Mouse (Mus musculus): ENCODE data around the gene Dyrk4. TPM values are rescaled to one million over a fixed set of nuclear protein-coding genes. Genes with fewer than 3 reads are reported as not detected.

The Dyrk4 gene
- total and polyA plus RNA-seq, 2 experiments from 2014 or later: 0.08 TPM; not detected in 1

- no peak for TF ChIP-seq CTCF (IDR thresholded peaks at IDR 0.05; ENCODE audit: low read depth)
- H3K9me3 ChIP-seq (ENCODE audit: low read length): no peaks in the 10 kb centered on the region
- H3K27me3 ChIP-seq (ENCODE audit: insufficient read depth, low read length): no peaks in the 10 kb centered on the region
- no peak for ATAC-seq
- H3K27ac ChIP-seq: no peak overlapping the region
- no peaks in the 10 kb centered on the region for H3K36me3 ChIP-seq (ENCODE audit: insufficient read depth, low read length)
- H3K4me1 ChIP-seq (ENCODE audit: insufficient read depth, low read length): no peaks in the 10 kb centered on the region
- no peak for DNase-seq (ENCODE audit: low spot score)
- H3K4me3 ChIP-seq (ENCODE audit: low read length): no peak overlapping the region
- 83% methylated on average over 5 of the region's 5 CpGs for WGBS
- H3K4me2 ChIP-seq (ENCODE audit: low read depth, low read length): no peak overlapping the region
- no peak overlapping the region for H3K9ac ChIP-seq (replicated peaks; ENCODE audit: low read length)
These were observed 6.7 kb downstream of the Dyrk4 start for GRCm38 (mm10) chr6:126914928-126915327.

GRCm38 (mm10) chr6:126910727-126911126 is 10.9 kb downstream of the Dyrk4 start:
- no peaks in the 10 kb centered on the region for H3K27me3 ChIP-seq (ENCODE audit: insufficient read depth, low read length)
- no peak for DNase-seq (ENCODE audit: low spot score)
- 89% methylated on average over 4 of the region's 4 CpGs for WGBS
- no peak overlapping the region for H3K9ac ChIP-seq (replicated peaks; ENCODE audit: low read length)
- H3K36me3 ChIP-seq (ENCODE audit: insufficient read depth, low read length): no peaks in the 10 kb centered on the region
- no peak overlapping the region for H3K27ac ChIP-seq
- no peak overlapping the region for H3K4me3 ChIP-seq (ENCODE audit: low read length)
- H3K4me2 ChIP-seq (ENCODE audit: low read depth, low read length): no peak overlapping the region
- no peaks in the 10 kb centered on the region for H3K4me1 ChIP-seq (ENCODE audit: insufficient read depth, low read length)
- TF ChIP-seq CTCF (IDR thresholded peaks at IDR 0.05; ENCODE audit: low read depth): no peak
- H3K9me3 ChIP-seq (ENCODE audit: low read length): no peaks in the 10 kb centered on the region
- no peak for ATAC-seq

GRCm38 (mm10) chr6:126907876-126908275 is 13.8 kb downstream of the Dyrk4 start:
- ATAC-seq (no peak), DNase-seq (ENCODE audit: low spot score) (no peak)
- Histone ChIP-seq H3K36me3 (ENCODE audit: insufficient read depth, low read length) (no peaks in the 10 kb centered on the region), H3K27ac (no peak overlapping the region), H3K4me3 (ENCODE audit: low read length) (no peak overlapping the region), H3K9me3 (ENCODE audit: low read length) (no peaks in the 10 kb centered on the region), H3K4me2 (ENCODE audit: low read depth, low read length) (no peak overlapping the region), H3K9ac (replicated peaks; ENCODE audit: low read length) (no peak overlapping the region), H3K27me3 (ENCODE audit: insufficient read depth, low read length) (no peaks in the 10 kb centered on the region), H3K4me1 (ENCODE audit: insufficient read depth, low read length) (no peaks in the 10 kb centered on the region)
- WGBS: 61% methylated on average over 3 of the region's 3 CpGs
- TF ChIP-seq CTCF (IDR thresholded peaks at IDR 0.05; ENCODE audit: low read depth): no peak

DNA sequence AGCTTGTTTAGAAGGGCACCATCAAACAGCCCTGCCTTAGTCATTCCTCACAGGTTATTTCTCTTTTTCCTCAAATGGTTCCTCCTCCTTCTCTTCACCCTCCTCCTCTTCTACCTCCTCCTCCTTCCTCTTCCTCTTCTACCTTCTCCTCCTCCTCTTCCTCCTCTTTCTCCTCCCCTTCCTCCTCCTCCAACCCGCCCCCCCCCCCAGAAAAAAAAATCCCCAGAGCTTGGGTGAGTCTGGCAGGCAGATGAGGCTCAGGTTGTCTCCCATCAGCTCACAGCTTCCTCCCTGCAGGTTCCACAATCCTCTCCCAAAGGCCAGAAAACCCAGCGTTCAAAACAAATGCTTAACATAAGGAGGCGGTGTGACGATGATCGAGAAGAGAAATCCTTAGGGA is 14.3 kb downstream of the Dyrk4 start:
- Histone ChIP-seq H3K9ac (replicated peaks; ENCODE audit: low read length) (no peak overlapping the region), H3K27ac (no peak overlapping the region), H3K9me3 (ENCODE audit: low read length) (no peaks in the 10 kb centered on the region), H3K27me3 (ENCODE audit: insufficient read depth, low read length) (no peaks in the 10 kb centered on the region), H3K4me1 (ENCODE audit: insufficient read depth, low read length) (no peaks in the 10 kb centered on the region), H3K4me2 (ENCODE audit: low read depth, low read length) (no peak overlapping the region), H3K36me3 (ENCODE audit: insufficient read depth, low read length) (no peaks in the 10 kb centered on the region), H3K4me3 (ENCODE audit: low read length) (no peak overlapping the region)
- WGBS: 73% methylated on average over 4 of the region's 5 CpGs
- DNase-seq (ENCODE audit: low spot score) (no peak), ATAC-seq (no peak)
- TF ChIP-seq CTCF (IDR thresholded peaks at IDR 0.05; ENCODE audit: low read depth): no peak

GRCm38 (mm10) chr6:126877118-126877517 is 44.5 kb downstream of the Dyrk4 start:
- H3K4me2 ChIP-seq (ENCODE audit: low read depth, low read length): no peak overlapping the region
- no peaks in the 10 kb centered on the region for H3K27me3 ChIP-seq (ENCODE audit: insufficient read depth, low read length)
- H3K9me3 ChIP-seq (ENCODE audit: low read length): no peaks in the 10 kb centered on the region
- H3K4me3 ChIP-seq (ENCODE audit: low read length): no peak overlapping the region
- WGBS: 88% methylated on average over 8 of the region's 8 CpGs
- H3K36me3 ChIP-seq (ENCODE audit: insufficient read depth, low read length): no peaks in the 10 kb centered on the region
- H3K4me1 ChIP-seq (ENCODE audit: insufficient read depth, low read length): no peaks in the 10 kb centered on the region
- no peak overlapping the region for H3K27ac ChIP-seq
- ATAC-seq: no peak
- DNase-seq (ENCODE audit: low spot score): no peak
- H3K9ac ChIP-seq (replicated peaks; ENCODE audit: low read length): no peak overlapping the region
- TF ChIP-seq CTCF (IDR thresholded peaks at IDR 0.05; ENCODE audit: low read depth): no peak

DNA sequence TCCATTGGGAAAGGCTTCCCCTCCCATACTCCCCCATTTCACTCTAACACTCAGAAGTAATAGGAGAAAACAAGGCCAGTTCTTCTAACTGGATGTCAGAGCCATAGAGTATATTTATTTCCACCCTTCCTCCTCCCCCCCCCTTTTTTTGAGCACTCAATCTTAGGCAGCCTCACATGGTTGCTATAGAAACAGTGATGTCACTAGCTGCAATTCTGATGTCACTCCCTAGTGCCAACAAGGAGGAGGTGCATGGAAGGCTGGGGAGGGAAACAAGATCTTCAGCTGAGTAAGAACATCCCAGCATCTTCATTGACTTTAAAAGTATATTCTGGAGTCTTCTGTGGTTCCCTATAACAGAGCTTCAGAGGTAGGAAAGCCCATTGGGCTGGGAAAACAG is 68.8 kb downstream of the Dyrk4 start, which contains the start of gene Akap3:
Gene Akap3, plus strand, starts transcription at position 218 of the 400 bp plus-strand sequence.
- Histone ChIP-seq H3K36me3 (ENCODE audit: insufficient read depth, low read length) (no peaks in the 10 kb centered on the region), H3K4me1 (ENCODE audit: insufficient read depth, low read length) (peaks cover 4% of the 10 kb centered on the region; the same call in 1 of the 2 replicates), H3K27me3 (ENCODE audit: insufficient read depth, low read length) (no peaks in the 10 kb centered on the region), H3K4me3 (ENCODE audit: low read length) (no peak within 1 kb of the TSS), H3K4me2 (ENCODE audit: low read depth, low read length) (no peak within 1 kb of the TSS), H3K27ac (no peak within 1 kb of the TSS), H3K9me3 (ENCODE audit: low read length) (no peaks in the 10 kb centered on the region), H3K9ac (replicated peaks; ENCODE audit: low read length) (no peak within 1 kb of the TSS)
- DNase-seq (ENCODE audit: low spot score) (no peak), ATAC-seq (no peak)
- no peak for TF ChIP-seq CTCF (IDR thresholded peaks at IDR 0.05; ENCODE audit: low read depth)

DNA sequence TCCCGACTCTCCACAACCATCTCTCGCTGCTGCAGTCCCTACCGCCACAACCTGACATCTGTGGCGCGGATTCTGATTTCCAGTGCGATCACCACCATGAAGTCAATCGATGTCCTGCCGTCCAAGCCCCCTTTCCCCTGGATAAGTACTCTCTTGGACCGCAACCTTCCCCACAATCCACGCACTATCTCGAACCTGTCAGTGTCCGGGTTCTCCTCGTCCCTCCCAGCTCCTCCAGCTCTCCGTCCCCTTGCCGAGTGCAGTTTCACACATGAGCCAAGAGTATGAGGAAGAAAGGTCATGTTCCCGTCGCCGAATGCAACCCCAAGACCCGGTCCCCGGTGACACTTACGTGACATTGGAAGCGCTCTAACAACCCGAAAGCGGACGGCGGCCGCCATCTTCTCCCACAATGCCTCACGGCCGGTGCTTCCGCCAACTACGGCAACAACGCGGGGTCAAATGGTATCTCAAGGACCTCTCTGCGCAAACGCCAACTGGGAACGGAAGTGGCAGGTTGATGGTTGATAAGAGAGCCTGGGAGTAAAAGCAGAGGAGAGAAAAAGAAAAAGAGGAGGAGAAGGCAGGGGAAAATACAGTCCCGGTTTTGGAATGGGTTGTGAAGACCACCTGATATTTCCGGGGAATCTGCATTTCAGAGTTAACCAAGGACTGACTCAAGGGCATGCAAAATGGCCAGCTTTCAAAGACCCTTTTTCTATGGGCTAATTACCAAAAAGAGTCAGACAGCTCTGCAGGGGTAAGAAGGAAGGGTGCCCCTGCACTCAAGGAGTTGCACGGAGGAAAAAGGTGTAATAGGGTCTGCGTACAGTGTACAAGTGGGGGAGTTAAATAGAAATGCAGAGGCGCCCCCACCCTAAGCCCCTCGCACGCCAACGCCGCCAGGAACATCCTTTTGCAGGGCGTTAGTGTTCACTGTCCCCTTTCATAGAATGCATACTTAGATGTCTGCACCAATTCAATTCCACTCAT is 72.6 kb downstream of the Dyrk4 start, which contains the start of gene Ndufa9:
Gene Ndufa9, minus strand, starts transcription at position 425 of the 993 bp plus-strand sequence.
- Histone ChIP-seq H3K27ac (peak within 1 kb of the TSS; percentile 86), H3K9me3 (ENCODE audit: low read length) (no peaks in the 10 kb centered on the region), H3K4me3 (ENCODE audit: low read length) (peak within 1 kb of the TSS; percentile 87), H3K9ac (replicated peaks; ENCODE audit: low read length) (peak within 1 kb of the TSS; percentile 82), H3K27me3 (ENCODE audit: insufficient read depth, low read length) (no peaks in the 10 kb centered on the region), H3K4me2 (ENCODE audit: low read depth, low read length) (peak within 1 kb of the TSS; percentile 70), H3K4me1 (ENCODE audit: insufficient read depth, low read length) (peaks cover 7% of the 10 kb centered on the region; the same call in 1 of the 2 replicates), H3K36me3 (ENCODE audit: insufficient read depth, low read length) (no peaks in the 10 kb centered on the region; the same call in 1 of the 2 replicates)
- DNase-seq (ENCODE audit: low spot score) (peak; percentile 96), ATAC-seq (peak; percentile 90)
- TF ChIP-seq CTCF (IDR thresholded peaks at IDR 0.05; ENCODE audit: low read depth): no peak
- whole genome bisulfite sequencing: 7% methylated on average over 46 of the region's 46 CpGs
